Mouse (Mus musculus) CH12.LX (cell line): ENCODE data around the gene Bsg. TPM values are rescaled to one million over a fixed set of nuclear protein-coding genes. Genes with fewer than 3 reads are reported as not detected.

ENCODE experiments used
- DNase-seq: peaks from one replicate; pipeline ENCODE4 v3.0.0-alpha.2; 2013; ENCODE audit errors: extremely low read depth
- H3K27ac ChIP-seq: 2 replicates; pipeline ENCODE4 v1.5.1; 2012; ENCODE audit warnings: low read depth, mild to moderate bottlenecking, control low read depth, moderate library complexity; ENCODE audit not compliant: insufficient read depth
- H3K27me3 ChIP-seq: replicated peaks from 2 replicates; pipeline ENCODE3; 2012; ENCODE audit warnings: inconsistent platforms
- H3K36me3 ChIP-seq, 2 experiments: replicated peaks in 1 of 2; 2 replicates each; pipeline versions ENCODE3 to v1.6.1; 2012; ENCODE audit warnings: inconsistent platforms in 1 of 2, low read length in 1 of 2, mild to moderate bottlenecking in 1 of 2, mixed read lengths in 1 of 2, moderate library complexity in 1 of 2; ENCODE audit not compliant: control insufficient read depth in 1 of 2, insufficient read depth in 1 of 2
- H3K4me1 ChIP-seq, 2 experiments: 2 replicates each; pipeline ENCODE4 v1.6.1; 2012; ENCODE audit warnings: inconsistent platforms in 1 of 2, moderate library complexity in 1 of 2; ENCODE audit not compliant: insufficient read depth in 2 of 2, control insufficient read depth in 1 of 2
- H3K4me2 ChIP-seq: 2 replicates; pipeline ENCODE4 v1.6.1; 2012; ENCODE audit warnings: low read depth, mild to moderate bottlenecking, control low read depth; ENCODE audit not compliant: poor library complexity, insufficient read depth, severe bottlenecking
- H3K4me3 ChIP-seq, 3 experiments: fragments of 150-350 bp in 1 of 3; sonication (generic) in 1 of 3; replicated peaks in 1 of 3; 2 replicates each; pipeline versions ENCODE3 to v1.5.1; 2011 to 2012; ENCODE audit warnings: low read depth in 2 of 3, low read length in 2 of 3, mild to moderate bottlenecking in 2 of 3, moderate library complexity in 2 of 3, control low read depth in 1 of 3, improper control_type of control experiment in 1 of 3, inconsistent platforms in 1 of 3, mixed read lengths in 1 of 3; ENCODE audit not compliant: poor library complexity in 1 of 3
- H3K79me2 ChIP-seq: replicated peaks from 2 replicates; pipeline ENCODE4 v1.6.1; 2012; ENCODE audit warnings: mild to moderate bottlenecking, moderate library complexity; ENCODE audit not compliant: control insufficient read depth, poor library complexity, insufficient read depth, severe bottlenecking; ENCODE audit errors: extremely low read depth
- H3K9ac ChIP-seq: 2 replicates; pipeline ENCODE4 v1.6.1; 2012; ENCODE audit warnings: low read depth, mild to moderate bottlenecking, control low read depth, moderate library complexity; ENCODE audit not compliant: insufficient read depth
- H3K9me3 ChIP-seq: replicated peaks from 2 replicates; pipeline ENCODE3; 2012; ENCODE audit warnings: low read length, inconsistent platforms, mixed read lengths
- BHLHE40 ChIP-seq: IDR thresholded peaks from 2 replicates; pipeline ENCODE4 v1.6.1; 2011; ENCODE audit warnings: mild to moderate bottlenecking, low read depth, low read length, improper control_type of control experiment
- CHD2 ChIP-seq: IDR thresholded peaks from 2 replicates; pipeline ENCODE4 v1.6.1; 2011; ENCODE audit warnings: low read length, improper control_type of control experiment
- CTCF ChIP-seq, 2 experiments: IDR thresholded peaks in 1 of 2; conservative IDR thresholded peaks in 1 of 2; 2 replicates each; pipeline ENCODE4 v1.5.1; 2011 to 2012; ENCODE audit warnings: low read depth in 2 of 2, low read length in 2 of 2, improper control_type of control experiment in 1 of 2, inconsistent platforms in 1 of 2, mild to moderate bottlenecking in 1 of 2, moderate library complexity in 1 of 2
- GABPA ChIP-seq: IDR thresholded peaks from 2 replicates; pipeline ENCODE4 v1.6.1; 2012; ENCODE audit warnings: low read depth, low read length, improper control_type of control experiment, inconsistent platforms; ENCODE audit not compliant: insufficient replicate concordance
- IRF4 ChIP-seq: IDR thresholded peaks from 2 replicates; pipeline ENCODE4 v1.6.1; 2014; ENCODE audit warnings: low read depth, mild to moderate bottlenecking, inconsistent platforms, low read length, improper control_type of control experiment
- MAX ChIP-seq: IDR thresholded peaks from 2 replicates; pipeline ENCODE4 v1.6.1; 2011; ENCODE audit warnings: low read length, improper control_type of control experiment
- NELFE ChIP-seq: IDR thresholded peaks from 2 replicates; pipeline ENCODE4 v1.6.1; 2011; ENCODE audit warnings: low read depth, low read length, improper control_type of control experiment
- POLR2A ChIP-seq: IDR thresholded peaks from 2 replicates; pipeline ENCODE4 v1.6.1; 2011; ENCODE audit warnings: low read depth, mild to moderate bottlenecking, improper control_type of control experiment, low read length
- POLR2AphosphoS2 ChIP-seq: IDR thresholded peaks from 2 replicates; pipeline ENCODE4 v1.6.1; 2011; ENCODE audit warnings: low read depth, low read length, improper control_type of control experiment
- RAD21 ChIP-seq: IDR thresholded peaks from 2 replicates; pipeline ENCODE4 v1.6.1; 2011; ENCODE audit warnings: low read depth, mild to moderate bottlenecking, low read length, improper control_type of control experiment, moderate library complexity
- SMC3 ChIP-seq: IDR thresholded peaks from 2 replicates; pipeline ENCODE4 v1.6.1; 2011; ENCODE audit warnings: low read depth, low read length, improper control_type of control experiment
- TBP ChIP-seq: conservative IDR thresholded peaks from 2 replicates; pipeline ENCODE4 v1.6.1; 2011; ENCODE audit warnings: low read depth, low read length, improper control_type of control experiment
- UBTF ChIP-seq: IDR thresholded peaks from 2 replicates; pipeline ENCODE4 v1.6.1; 2012; ENCODE audit warnings: low read depth, mild to moderate bottlenecking, inconsistent platforms, low read length, improper control_type of control experiment, moderate library complexity
- USF2 ChIP-seq: conservative IDR thresholded peaks from 2 replicates; pipeline ENCODE4 v1.6.1; 2011; ENCODE audit warnings: low read depth, low read length, improper control_type of control experiment
- ZC3H11A ChIP-seq: IDR thresholded peaks from 2 replicates; pipeline ENCODE4 v1.6.1; 2012; ENCODE audit warnings: low read depth, mild to moderate bottlenecking, inconsistent platforms, low read length, improper control_type of control experiment
- ZKSCAN1 ChIP-seq: IDR thresholded peaks from 2 replicates; pipeline ENCODE4 v1.6.1; 2012; ENCODE audit warnings: low read depth, inconsistent platforms, low read length, improper control_type of control experiment, borderline replicate concordance
- dilution Hi-C: fragments of 300-500 bp; cut with MboI; formaldehyde crosslinking; loops from 2 replicates; pipeline ENCODE4 v1.14.3; 2020; ENCODE audit warnings: low sequenced_read_pairs; ENCODE audit not compliant: extremely low pct_unique_long_range_greater_than_20kb, extremely low pct_ligation_motif_present
- in situ Hi-C: fragments of 300-500 bp; cut with MboI; formaldehyde crosslinking; loops from 3 replicates; pipeline ENCODE4 v1.14.3; 2019; ENCODE audit warnings: low sequenced_read_pairs, low pct_ligation_motif_present, low pct_unique_long_range_greater_than_20kb, mixed read lengths
- polyA plus RNA-seq: library from polyadenylated mRNA; unstranded; fragments of >175 nt; gene quantifications from 2 replicates; pipeline ENCODE4 v1.2.1, GENCODE M21; 2012; ENCODE audit warnings: low read depth; ENCODE audit not compliant: insufficient read length
- total RNA-seq, 2 experiments: library from RNA; depleted of rRNA; stranded (reverse); fragments of 300-350 nt in 1 of 2; fragments of >200 nt in 1 of 2; gene quantifications; 2 replicates each; pipeline ENCODE4 v1.2.3; 2012 to 2014

The Bsg gene
- total and polyA plus RNA-seq, 3 experiments = 360 to 710 (median 421) TPM

GRCm38 (mm10) chr10:79709307-79709706 lies 5.0 kb downstream of the Bsg start:
- Histone ChIP-seq H3K36me3 (peaks cover 39 to 69% of the 10 kb centered on the region in 2 experiments), H3K27ac (no peak overlapping the region)

DNA sequence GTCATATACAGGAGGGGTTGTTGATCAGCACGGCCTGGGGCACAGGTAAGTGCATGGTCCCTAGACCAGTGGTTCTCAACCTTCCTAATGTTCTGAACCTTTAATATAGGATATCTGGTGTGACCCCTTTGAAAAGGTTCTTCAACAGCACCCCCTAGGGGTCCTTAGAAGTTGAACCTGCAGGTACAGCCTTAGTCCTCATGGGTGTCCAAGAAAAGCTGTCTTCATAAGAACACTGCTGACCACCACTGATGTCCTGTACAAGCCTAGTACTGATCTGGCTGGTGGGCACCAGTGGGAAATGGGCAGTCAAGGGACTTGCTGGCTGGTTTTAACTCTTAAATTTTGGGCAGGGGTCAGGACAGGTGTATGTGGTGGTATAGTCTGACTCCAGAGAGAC lies 7.7 kb downstream of the Bsg start:
- Histone ChIP-seq H3K27me3 (peaks cover 21% of the 10 kb centered on the region), H3K79me2 (peaks cover 20% of the 10 kb centered on the region), H3K9me3 (no peaks in the 10 kb centered on the region), H3K4me3 (no peak overlapping the region), H3K27ac (no peak overlapping the region), H3K4me2 (no peak overlapping the region), H3K36me3 (peaks cover 39 to 55% of the 10 kb centered on the region in 2 experiments), H3K4me1 (peaks cover 6 to 17% of the 10 kb centered on the region in 2 experiments), H3K9ac (no peak overlapping the region)
- in situ Hi-C loops (no loop called here), dilution Hi-C loops (no loop called here)
- TF ChIP-seq POLR2A = 0 out of 2 replicates have a peak, but pooled peaks have one; percentile 7
- TF ChIP-seq TBP = no peak
- no peak for TF ChIP-seq ZKSCAN1
- TF ChIP-seq UBTF = no peak
- TF ChIP-seq CTCF (conservative IDR thresholded peaks at IDR 0.05 in 1 of 2, IDR thresholded peaks at IDR 0.05 in 1 of 2; ENCODE audit: low read depth in 2 of 2, low read length in 2 of 2) = peak; percentile 46 to 68
- TF ChIP-seq RAD21 = peak; percentile 13
- TF ChIP-seq GABPA = no peak
- DNase-seq = peak; percentile 55

More at GRCm38 (mm10) chr10:79709307-79709706, 5.0 kb downstream of the Bsg start:
- Histone ChIP-seq H3K4me1 (peaks cover 21 to 33% of the 10 kb centered on the region in 2 experiments), H3K9ac (no peak overlapping the region), H3K4me3 (no peak overlapping the region), H3K79me2 (peaks cover 46% of the 10 kb centered on the region), H3K9me3 (no peaks in the 10 kb centered on the region), H3K4me2 (no peak overlapping the region), H3K27me3 (no peaks in the 10 kb centered on the region)
- no peak for DNase-seq
- TF ChIP-seq CHD2 (no peak), MAX (no peak), GABPA (no peak), USF2 (no peak), BHLHE40 (no peak), ZC3H11A (no peak), UBTF (no peak), IRF4 (no peak)
- in situ Hi-C loops = no loop called here
- dilution Hi-C loops = no loop called here

- Histone ChIP-seq H3K9me3 (peaks cover under 1% of the 10 kb centered on the region), H3K36me3 (peaks cover 37 to 49% of the 10 kb centered on the region in 2 experiments), H3K4me3 (no peak overlapping the region), H3K4me1 (peaks cover 7 to 14% of the 10 kb centered on the region in 2 experiments), H3K27me3 (peaks cover 27% of the 10 kb centered on the region), H3K9ac (no peak overlapping the region), H3K4me2 (no peak overlapping the region), H3K27ac (no peak overlapping the region), H3K79me2 (peaks cover 14% of the 10 kb centered on the region)
- peak; percentile 76 for DNase-seq
- dilution Hi-C loops (no loop called here), in situ Hi-C loops (no loop called here)
- peak; percentile 93 for TF ChIP-seq POLR2AphosphoS2
- TF ChIP-seq NELFE = no peak
- peak in 1 of 2 experiments; percentile 75; a peak in 3 of 4 replicates for TF ChIP-seq CTCF (conservative IDR thresholded peaks at IDR 0.05 in 1 of 2, IDR thresholded peaks at IDR 0.05 in 1 of 2; ENCODE audit: low read depth in 2 of 2, low read length in 2 of 2)
- TF ChIP-seq SMC3 = peak; percentile 11; the same call in 1 of the 2 replicates
Measured at GRCm38 (mm10) chr10:79712499-79713126, 8.3 kb downstream of the Bsg start.
